Mouse (Mus musculus): ENCODE measurements around the gene Col13a1.

Gene Col13a1

DNA sequence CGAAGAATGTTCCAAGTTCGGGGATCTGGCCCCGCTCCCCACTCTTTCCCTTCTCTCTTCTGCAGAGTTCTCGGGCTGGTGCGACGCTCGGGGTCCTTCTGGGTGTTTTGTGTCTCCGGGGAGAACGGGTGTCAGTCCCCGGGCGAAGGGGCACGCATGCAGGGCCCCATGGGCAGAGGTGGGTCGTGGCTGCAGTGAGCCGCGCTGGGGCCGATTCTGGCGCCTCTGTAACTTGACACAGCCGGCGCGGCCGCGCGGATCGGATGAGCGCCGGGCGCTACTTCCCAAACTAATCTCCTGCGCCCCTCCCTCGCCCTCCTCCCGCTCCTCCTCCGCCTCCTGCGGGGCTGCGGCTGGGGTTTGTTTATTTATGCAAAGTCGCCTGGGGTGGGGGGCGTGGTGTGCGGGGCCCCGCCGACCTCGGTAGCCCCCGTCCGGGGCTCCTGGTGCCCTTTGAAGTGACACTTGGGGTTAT is at the start of gene Col13a1:
Col13a1 (minus strand) TSS at position 243 of the 475 bp plus-strand sequence.
- no peak for DNase-seq (ENCODE audit: low spot score in 2 of 2)

DNA sequence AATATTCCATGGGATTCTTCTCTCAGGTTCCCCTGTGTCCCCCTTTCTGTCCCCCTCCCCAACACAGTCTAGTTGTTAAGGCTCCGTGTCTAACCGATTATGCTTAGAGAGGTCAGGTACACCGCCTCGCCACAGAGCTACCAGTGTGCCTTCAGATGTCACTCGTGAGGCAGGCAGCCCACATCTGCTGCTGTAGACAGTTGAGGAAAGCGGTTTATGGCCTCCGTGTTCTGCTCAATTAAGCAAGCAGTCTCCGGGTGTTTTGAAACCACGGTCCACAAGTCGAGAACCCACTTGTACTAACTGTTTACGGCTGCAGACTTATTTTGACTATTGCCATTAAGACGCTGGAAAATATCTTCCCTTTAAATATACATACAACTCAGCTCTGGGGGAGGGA is 48.8 kb upstream of the Col13a1 start:
- DNase-seq (ENCODE audit: low spot score in 2 of 2), result no peak

DNA sequence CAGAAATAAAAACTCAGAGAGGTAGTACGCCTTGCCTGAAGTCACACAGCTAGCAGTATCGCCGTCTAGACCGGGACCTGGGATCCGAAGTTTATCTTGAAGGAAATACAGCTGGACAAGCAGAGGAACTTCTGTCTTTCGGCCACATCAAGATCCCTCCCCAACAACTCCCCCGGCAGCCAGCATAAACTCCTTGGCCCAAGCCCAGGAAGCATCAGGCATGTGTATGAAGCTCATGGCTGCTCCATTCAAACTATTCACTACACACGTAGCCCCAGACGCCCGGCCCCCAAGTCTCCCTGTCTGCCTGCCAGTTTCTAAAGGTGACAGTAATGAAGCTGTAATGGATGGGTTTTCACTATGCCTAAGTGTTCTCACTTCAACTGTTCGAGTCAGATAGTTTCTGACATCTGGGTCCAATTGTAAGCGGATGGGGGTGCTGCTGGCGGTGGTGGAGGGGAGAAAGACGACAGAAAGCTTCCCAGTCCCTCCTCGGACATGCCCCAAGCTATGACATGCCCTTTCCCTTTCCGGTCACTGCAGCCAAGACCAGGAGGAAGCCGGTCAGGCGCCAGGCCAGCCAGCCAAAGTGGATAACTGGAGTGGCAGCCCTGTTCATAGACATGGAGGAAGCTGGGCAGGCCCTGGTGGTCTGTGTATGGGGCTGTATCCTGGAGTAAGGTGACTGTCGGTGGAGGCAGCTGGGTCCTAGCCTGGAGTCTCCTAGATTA is 45.1 kb upstream of the Col13a1 start:
- no peak for DNase-seq (ENCODE audit: low spot score in 2 of 2)

DNA sequence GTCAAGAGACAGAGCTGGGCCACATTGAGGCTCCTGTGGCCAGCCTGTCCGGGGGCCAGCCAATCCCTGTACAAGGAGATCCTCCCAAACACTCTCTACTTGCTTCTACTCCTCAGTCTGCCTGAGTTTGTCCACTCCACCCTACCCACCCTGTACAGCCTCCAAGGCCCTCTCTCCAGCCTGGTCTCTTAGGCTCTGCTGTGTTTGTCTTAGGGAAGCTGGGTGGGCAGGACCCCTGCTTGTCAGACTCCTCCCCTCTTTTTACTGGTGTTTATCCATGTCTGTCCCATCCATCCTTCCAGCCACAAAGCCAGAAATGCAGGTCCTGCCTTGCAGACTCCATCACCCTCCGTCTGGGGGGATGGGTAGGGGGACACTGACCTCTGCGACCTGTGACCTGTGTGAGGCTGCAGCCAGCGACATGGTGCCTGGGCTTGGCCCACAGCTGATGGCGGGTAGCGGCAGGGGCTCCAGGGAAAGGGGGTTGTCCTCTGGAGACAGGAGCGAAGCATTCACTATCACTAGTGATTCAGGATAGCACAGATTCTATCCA is 41.2 kb upstream of the Col13a1 start:
- DNase-seq (ENCODE audit: low spot score in 2 of 2), result no peak

DNA sequence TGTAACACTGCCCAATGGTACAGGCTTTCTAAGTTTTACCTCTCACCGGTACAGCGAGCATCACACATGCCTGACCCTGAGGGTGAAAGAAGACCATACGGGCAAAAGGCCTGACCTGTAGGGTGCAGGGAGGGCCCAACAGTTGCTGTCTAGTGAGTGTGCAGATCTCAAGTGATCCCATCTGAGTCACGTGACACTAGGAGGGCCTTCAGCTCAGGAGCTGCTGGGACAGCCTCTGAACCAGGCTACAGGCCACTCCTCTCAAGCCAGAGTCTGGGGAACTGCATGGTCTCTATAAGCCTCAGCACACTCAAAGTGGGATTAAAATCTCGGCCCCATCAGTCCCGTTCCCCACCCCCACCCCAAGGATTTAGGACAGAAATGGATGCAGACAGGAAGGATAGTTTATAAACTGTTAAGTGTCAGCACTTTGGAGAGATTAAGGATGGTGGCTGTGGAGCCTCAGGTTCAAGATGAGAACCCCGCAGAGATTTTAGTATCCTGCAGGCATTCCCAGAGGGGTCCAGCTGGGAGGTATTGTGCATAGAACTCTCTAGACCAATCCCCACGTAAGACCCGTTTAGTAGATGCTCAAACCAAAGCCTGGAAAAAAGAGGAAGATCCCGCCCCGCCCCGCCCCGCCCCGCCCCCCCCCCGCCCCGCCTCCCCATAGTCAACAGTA is 40.6 kb upstream of the Col13a1 start:
- DNase-seq (ENCODE audit: low spot score in 2 of 2), result no peak

DNA sequence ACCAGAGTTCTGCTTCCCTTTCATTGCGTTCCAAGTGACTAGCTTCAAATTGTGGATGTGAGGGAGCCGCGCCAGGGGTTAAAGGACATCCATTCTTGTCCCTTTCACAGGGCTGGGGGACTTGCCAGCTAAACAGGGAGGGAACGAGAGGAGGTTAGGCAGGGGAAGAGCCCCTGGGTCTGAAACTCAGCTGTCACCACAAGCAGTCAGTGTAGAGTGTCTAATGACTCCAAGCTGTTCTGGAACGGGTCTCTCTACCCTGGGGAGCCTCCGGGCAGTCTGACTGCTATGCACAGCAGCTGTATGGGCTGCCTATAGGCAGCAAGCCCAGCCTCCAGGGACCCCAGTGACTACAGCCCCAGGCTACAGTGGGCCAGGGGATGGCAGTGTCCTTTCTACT is 38.0 kb upstream of the Col13a1 start:
- DNase-seq (ENCODE audit: low spot score in 2 of 2), result no peak

DNA sequence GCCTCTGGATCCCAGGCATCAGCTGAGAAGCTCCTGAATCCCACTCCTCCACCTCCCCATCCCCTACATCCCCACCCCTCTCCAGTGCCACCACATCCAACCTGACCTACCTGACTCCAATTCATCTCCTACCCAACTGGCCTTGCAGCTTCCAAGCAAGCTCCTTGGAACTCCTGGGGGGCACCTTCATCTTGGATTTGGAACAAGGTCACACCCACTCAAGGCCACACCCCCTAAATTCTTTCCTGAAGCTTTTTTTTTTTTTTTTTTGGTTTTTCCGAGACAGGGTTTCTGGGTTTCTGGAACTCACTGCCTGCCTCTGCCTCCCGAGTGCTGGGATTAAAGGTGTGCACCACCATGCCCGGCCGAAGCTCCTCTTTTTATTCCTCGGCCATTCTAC is 34.3 kb upstream of the Col13a1 start:
- DNase-seq (ENCODE audit: low spot score in 2 of 2), result no peak

DNA sequence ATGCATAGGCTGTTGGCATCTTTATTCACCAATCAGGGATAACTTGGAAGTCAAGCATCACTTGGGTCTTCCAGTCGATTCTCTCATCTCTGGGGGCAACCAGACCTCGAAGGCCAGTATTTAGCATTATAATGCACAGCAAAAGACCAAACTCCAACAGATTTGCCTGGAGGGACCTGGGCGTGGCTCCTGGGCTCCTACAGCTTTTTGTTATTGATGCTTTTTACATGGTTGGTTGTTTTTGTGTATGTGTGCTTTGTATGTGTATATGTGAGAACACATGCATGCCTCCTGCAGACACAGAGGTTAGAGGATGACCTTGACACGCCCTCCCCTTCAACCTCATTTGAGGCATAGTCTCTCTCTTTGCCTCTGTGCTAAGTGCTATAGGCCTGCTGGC is 33.5 kb upstream of the Col13a1 start:
- DNase-seq (ENCODE audit: low spot score in 2 of 2), result no peak

DNA sequence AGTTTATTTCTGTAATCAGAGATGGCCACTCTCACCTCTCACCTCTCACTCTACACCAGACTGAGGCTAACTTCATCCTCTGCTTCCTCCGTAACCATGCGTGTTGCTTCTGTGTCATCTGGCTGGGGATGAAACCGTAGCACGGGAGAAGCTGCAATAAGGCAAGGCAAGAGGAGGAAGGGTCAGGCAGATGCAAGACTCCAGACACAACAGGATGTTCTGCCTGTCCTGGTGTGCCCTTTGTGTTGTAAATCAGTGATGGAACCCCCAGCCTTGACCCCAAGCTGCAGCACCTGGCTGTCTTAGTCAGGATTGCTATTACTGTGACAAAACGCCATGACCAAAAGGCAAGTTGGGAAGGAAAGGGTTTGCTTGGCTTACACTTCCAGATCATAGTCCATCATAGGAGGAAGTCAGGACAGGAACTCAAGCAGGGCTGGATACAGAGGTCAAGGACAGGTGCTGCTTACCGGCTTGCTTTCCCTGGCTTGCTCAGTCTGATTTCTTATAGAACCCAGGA is 31.1 kb upstream of the Col13a1 start:
- DNase-seq (ENCODE audit: low spot score in 2 of 2), result no peak

DNA sequence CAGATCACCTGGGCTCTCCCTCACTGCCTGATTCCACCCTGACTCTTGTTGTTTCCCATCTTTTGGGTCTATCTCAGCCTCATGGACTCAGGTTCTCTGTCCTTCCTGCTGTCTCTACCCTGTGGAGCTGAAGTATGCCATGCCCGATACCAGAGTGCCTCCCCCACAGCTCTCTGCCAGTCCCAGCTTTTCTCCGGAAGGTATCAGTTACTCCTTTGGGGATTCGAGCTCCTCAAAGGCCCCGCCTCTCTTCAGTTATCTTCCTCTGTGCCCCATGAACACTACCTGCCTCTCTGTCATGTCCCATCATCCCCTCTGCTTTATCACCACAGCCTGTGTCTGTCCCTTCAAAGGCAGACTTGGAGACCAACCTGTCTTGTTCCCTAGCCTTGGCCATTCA is 29.1 kb upstream of the Col13a1 start:
- DNase-seq (ENCODE audit: low spot score in 2 of 2), result no peak

DNA sequence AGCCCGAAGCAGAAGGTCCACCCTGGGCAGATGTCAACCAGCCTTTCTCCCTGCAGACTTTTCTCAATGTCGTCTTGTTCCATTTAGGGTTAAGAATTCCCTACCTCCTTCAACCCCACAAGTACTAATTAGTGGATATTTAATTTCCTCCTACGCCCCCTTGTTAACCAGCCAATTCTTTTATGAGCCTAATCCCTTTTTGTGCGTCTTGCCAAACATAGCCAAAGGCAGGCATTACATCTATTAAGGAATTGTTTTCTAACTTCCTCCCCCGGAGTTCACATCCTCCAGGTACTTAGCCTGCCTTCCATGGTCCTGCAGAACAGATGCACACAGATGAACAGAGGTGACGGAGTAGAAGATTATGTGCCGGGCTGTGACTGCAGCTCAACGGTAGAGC is 27.5 kb upstream of the Col13a1 start:
- no peak for DNase-seq (ENCODE audit: low spot score in 2 of 2)

DNA sequence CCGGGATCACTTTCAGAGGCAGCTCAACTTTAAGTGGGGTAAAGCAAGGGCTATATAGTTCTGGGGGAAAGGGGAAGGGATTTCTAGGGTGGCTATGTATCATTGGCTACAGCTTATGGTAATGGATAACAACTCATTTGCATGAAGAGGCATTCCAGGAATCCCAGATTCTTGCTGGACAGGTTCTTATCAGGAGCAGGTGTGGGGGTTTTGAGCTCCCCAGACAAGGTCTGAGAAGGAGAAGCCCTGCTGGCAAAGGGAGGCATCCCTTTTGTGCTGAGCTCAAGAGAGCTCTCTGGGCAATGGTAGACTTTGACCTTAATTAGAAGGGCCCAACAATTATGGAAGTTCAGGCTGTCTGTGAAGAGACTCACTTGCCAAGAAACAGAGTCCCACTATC is 21.3 kb upstream of the Col13a1 start:
- no peak for DNase-seq (ENCODE audit: low spot score in 2 of 2)

DNA sequence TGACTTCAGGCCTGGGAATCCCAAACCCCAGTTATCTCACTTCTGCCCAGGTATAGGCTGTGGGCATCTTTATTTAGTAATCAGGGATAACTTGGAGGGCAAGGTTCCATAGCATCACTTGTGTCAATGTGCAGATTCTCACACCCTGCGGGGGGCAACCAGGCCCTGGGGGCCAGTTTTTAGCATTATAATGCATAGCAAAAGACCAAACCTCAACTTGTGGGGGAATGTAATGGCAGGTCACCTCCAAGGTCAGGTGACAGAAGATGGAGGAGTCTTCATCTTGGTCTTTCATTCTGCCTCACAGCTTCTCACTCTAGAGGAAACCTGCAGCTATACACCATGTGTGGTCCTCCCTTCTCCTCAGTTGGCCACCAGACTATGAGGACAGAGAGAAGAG is 20.9 kb upstream of the Col13a1 start:
- DNase-seq (ENCODE audit: low spot score in 2 of 2), result no peak

DNA sequence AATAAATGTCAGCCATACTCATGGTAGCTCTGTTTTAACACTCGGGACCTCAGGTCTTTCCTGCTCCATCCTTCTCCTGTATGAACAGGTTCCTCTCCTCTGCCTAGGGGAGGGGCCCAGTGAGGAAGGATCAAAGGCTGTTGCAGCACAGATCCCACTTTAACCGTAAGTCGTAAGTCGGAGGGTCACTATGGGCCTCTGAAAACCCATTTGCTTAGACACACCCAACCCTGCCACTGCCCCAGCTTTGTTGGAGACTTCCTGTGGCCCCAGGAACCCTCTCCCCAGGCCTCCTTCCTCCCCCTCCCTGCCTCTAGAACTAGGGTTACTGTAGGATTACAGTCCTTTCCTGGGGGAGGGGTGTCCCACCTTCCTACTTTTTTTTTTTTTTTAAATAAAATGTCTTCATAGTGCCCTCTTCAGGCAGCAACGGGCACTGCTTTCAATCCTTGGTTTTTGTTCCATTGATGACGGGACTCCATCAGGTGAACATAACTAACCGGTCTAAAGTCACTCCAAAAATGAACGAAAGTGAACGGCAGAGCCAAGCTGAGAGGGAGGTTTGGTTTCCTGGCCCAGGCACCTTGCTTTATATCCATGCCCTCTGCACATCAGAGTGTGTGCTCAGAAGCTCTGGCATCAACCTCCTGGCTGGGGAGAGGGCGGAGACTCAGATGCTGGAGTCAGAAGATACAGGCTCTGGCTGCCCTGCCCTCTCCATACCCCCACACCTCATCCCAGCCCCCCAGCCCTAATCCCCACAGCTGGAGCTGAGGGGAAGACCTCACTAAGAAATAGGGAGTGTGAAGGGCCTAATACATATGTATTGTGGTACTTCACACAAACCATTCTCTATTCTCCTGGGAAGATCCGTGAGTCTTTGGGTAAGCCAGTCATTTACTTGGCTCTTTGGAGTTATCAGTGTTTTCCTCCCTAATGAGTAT is 12.8 kb upstream of the Col13a1 start:
- no peak for DNase-seq (ENCODE audit: low spot score in 2 of 2)

DNA sequence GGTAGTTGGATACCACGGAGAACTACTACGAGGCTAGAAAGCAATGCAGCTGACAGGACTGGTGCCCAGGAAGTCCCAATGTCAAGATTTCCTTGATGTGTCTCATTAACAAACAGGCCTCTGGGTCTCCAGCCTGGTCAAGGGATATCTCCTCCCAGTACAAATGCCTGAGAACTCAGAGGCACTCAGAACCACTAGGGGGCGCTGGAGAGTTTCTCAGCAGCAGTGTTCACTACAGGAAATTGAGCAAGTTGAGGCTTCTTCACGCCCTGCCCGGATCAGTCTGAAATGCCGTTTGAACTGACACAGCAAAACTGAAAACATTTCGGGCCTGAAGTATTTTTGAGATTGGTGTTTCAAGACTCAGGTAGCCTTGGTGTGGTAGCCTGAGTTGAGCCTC is 1.5 kb upstream of the Col13a1 start:
- DNase-seq (ENCODE audit: low spot score in 2 of 2), result peak; percentile 90 to 92

DNA sequence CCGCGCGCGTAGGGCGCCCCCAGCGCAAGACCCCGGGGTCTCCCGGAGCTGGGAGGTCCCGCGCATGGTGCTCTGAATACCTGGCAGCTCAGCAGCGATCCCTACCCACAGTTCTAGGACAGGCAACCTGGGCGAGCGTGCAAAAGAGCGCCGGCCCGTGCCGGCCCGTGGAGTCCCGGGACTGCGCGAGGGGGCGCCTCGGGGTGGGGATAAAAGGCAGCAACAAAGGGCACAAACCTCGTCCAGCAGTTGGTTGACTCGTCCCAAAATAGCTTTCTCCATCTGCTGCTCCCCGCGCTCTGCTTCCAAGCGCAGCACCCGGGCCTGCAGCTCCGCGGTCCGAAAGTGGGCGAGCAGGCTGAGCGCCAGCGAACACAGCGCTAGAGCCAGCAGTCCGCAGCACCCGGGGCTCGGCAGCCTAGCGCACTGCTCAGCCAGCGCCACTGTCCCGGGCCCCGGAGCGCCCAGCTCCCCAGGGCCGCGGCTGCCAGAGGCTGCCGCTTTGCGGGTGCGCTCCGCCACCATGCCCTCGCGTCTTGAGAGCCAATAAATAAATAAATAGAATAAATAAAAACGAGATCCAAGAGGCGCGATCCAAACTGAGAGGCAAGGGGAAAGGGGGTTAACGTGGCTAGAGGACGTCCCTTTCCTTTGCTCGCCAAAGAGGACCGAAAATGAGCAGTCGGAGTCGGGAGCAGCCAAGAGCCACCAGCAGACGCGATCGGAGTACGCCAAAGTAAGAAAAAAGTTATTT is 619 bp downstream of the Col13a1 start:
- DNase-seq (ENCODE audit: low spot score in 2 of 2), result peak; percentile 46 to 51

DNA sequence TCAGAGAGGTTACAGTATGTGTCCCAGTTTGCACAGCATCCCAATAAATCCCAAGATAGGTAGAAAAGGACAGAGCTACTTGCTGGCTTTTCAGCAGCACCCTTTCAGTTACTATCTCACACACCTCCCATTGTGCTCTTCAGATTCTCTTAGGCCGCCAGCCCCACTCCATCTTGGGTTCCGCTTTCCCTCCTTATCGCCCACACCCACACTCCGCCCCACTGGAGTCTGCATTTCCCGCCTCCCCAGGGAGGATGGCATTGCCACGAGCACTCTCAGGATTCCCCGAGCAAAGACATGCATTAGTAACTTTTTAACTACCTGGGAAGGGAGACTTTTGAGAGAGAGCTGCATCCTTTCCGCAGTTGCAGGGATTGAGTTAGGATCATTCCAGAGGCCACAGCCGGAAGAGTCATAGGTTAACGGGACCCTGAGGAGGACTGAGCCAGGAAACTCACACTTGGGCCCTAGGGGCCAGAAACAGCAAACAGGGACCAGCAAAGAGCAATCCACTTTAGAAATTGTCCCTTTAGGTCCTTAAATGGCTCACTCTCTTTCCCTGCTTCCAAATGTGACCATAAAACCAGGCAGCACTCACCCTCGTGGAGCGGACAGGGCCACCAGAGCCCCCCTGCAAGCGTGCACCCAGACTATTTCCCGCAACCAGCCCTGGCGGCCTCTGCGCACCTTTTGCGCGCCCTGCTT is 1.4 kb downstream of the Col13a1 start:
- no peak for DNase-seq (ENCODE audit: low spot score in 2 of 2)

DNA sequence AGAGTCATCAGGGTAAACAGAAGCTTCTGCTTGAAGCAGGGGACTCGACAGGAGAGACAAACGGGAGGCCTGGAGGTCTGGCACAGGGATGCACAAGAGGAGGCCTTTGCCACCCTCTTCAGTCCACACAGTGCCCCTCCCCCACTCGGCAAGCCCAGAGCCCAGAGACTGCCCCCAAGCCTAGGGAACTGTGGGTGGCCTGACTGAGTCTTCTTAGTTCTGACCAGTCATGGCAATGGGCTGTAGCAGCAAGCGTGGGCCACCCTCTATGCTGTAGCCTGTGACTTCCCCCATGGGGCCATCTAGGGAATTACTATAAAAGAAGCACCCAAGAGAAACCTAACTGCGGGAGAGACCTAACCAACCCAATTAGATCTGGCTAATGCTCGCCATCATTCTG is 1.9 kb downstream of the Col13a1 start:
- peak in 1 of 2 experiments; percentile 16 for DNase-seq (ENCODE audit: low spot score in 2 of 2)

DNA sequence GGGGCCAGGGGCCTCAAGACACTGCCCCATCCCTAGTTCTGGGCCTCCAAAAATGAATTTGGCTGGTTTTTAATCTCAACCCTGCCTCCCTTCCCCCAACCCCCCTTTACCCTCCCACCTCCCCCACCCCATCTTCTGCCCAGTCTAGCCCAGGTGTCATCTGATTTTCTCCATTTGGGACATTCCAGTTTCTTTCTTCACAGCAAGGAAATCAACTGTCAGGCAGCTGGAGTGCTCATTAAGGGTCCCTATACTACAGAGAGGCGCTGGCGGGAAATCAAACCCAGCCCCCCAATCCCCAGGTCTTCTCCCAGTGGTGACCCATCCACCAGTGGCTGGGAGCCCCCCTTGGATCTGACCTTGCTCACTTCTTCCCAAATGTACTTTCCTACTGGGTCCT is 4.3 kb downstream of the Col13a1 start:
- no peak for DNase-seq (ENCODE audit: low spot score in 2 of 2)

DNA sequence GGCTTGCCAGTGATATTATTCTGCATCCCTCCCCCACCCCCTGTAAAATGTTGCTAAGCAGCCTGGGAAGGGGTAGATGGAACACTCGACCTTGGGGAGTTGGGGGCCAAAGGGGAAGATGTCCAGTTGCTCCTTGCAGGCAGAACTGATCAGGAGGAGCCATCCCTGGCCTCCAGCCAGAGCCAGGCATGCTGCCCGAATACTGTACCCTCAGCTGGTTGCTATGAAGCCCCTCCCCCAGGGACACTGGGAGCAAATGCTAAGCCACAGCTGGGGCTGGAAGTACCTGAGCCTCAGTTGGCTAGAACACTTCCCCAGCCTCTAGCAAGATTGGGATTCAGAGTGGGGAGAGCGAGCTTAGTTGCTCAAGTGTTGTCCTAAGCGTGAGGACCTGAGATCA is 6.9 kb downstream of the Col13a1 start:
- DNase-seq (ENCODE audit: low spot score in 2 of 2), result no peak

All from frontal cortex, postnatal 36 days (tissue).